8 mouse cellular contexts compared by ENCODE assay signal in genomic region chr11:97662207-97662892, GRCm38 (mm10). TPM values are rescaled to one million over a fixed set of nuclear protein-coding genes. Genes with fewer than 3 reads are reported as not detected.
A peak's percentile ranks its signal among the peaks of the same experiment; 100 is the strongest.
DNase-seq lines count a peak whose midpoint lies in the region; ATAC-seq lines count a peak whose summit lies in the region.

No protein-coding gene starts in this region.

- intact Hi-C loops in heart, postnatal 25 days (cut with DNase I) = no loop called here

- 1% methylated on average over 21 of the region's 21 CpGs for WGBS in hindbrain, embryonic 10.5 days
- 1% methylated on average over 21 of the region's 21 CpGs for WGBS in limb, embryonic 12.5 days

- peaks cover 24% of the 10 kb centered on the region for H3K36me3 ChIP-seq in hindbrain, embryonic 10.5 days
- peaks cover 21% of the 10 kb centered on the region for H3K36me3 ChIP-seq in limb, embryonic 12.5 days

- no peak for ATAC-seq in limb, embryonic 12.5 days (ENCODE audit: insufficient number of reproducible peaks, insufficient read depth, low FRiP score, low TSS enrichment, low read depth)
- no peak for ATAC-seq in frontal cortex, adult (ENCODE audit: low TSS enrichment)

- peak; percentile 96 for DNase-seq in heart, adult 11 months
- DNase-seq in heart, postnatal 25 days (ENCODE audit: low spot score) = no peak
- DNase-seq in embryo, embryonic 11 days = peak; percentile 50
- DNase-seq in hindbrain, embryonic 10.5 days (ENCODE audit: low spot score) = peak; percentile 36
- DNase-seq in naive thymus-derived CD4-positive, alpha-beta T cell, adult 2 months (ENCODE audit: low read depth) = peak; percentile 86
- no peak for DNase-seq in frontal cortex, adult 2 months (ENCODE audit: extremely low spot score in 1 of 2, low spot score in 1 of 2)

- peaks cover 38% of the 10 kb centered on the region for H3K27me3 ChIP-seq in hindbrain, embryonic 10.5 days (ENCODE audit: insufficient read depth, poor library complexity, severe bottlenecking)
- peaks cover 17% of the 10 kb centered on the region for H3K27me3 ChIP-seq in limb, embryonic 12.5 days

- peak overlapping the region; percentile 96 for H3K4me3 ChIP-seq in hindbrain, embryonic 10.5 days
- H3K4me3 ChIP-seq in limb, embryonic 12.5 days (replicated peaks) = peak overlapping the region; percentile 92

- no peaks in the 10 kb centered on the region; the same call in 1 of the 2 replicates for H3K9me3 ChIP-seq in hindbrain, embryonic 10.5 days
- H3K9me3 ChIP-seq in limb, embryonic 12.5 days = no peaks in the 10 kb centered on the region

- H3K4me1 ChIP-seq in hindbrain, embryonic 10.5 days (replicated peaks) = peaks cover 71% of the 10 kb centered on the region
- H3K4me1 ChIP-seq in limb, embryonic 12.5 days (replicated peaks) = peaks cover 48% of the 10 kb centered on the region

- H3K9ac ChIP-seq in limb, embryonic 12.5 days (replicated peaks) = 0 out of 2 replicates have a peak overlapping the region, but pooled peaks have one; percentile 31

- peak overlapping the region; percentile 85 for H3K4me2 ChIP-seq in limb, embryonic 12.5 days

- peak overlapping the region; percentile 98 for H3K27ac ChIP-seq in hindbrain, embryonic 10.5 days
- peak overlapping the region; percentile 92; the same call in 1 of the 2 replicates for H3K27ac ChIP-seq in limb, embryonic 12.5 days

RNA-seq across cellular contexts. Expression of gene Mllt6, which starts 0.9 kb away (rescaled TPM):
- total RNA-seq in heart, postnatal 25 days (2021) = 10 to 100 TPM; 59.8 to 63.3 TPM
- polyA plus RNA-seq in hindbrain, embryonic 10.5 days (2016; fragmentation: Nextera tagmentation; extraction: Ambion mirVana) = 2.1 and 2.2 TPM in 2 replicates
- 2.8 and 2.9 TPM in 2 replicates for polyA plus RNA-seq in limb, embryonic 12.5 days (2016; fragmentation: Nextera tagmentation; extraction: Ambion mirVana)
- polyA plus RNA-seq in frontal cortex, adult 2 months (2012; rRNA removed) = 74.9 and 84.0 TPM in 2 replicates

RNA-seq across cellular contexts. Expression of gene Cisd3, which starts 23.3 kb away (rescaled TPM):
- total RNA-seq in heart, postnatal 25 days (2021) = 100 to 1,000 TPM; 145 to 155 TPM
- 18.3 and 24.0 TPM in 2 replicates for polyA plus RNA-seq in hindbrain, embryonic 10.5 days (2016; fragmentation: Nextera tagmentation; extraction: Ambion mirVana)
- 10.0 and 11.3 TPM in 2 replicates for polyA plus RNA-seq in limb, embryonic 12.5 days (2016; fragmentation: Nextera tagmentation; extraction: Ambion mirVana)
- polyA plus RNA-seq in frontal cortex, adult 2 months (2012; rRNA removed) = 51.9 and 54.8 TPM in 2 replicates

RNA-seq across cellular contexts. Expression of gene Epop, which starts 32.8 kb away (rescaled TPM):
- total RNA-seq in heart, postnatal 25 days (2021) = 1 to 10 TPM in 1 of 2 experiments, under 1 TPM in 1; 0.94 to 1.5 TPM
- 13.4 and 14.3 TPM in 2 replicates for polyA plus RNA-seq in hindbrain, embryonic 10.5 days (2016; fragmentation: Nextera tagmentation; extraction: Ambion mirVana)
- 16.4 and 16.9 TPM in 2 replicates for polyA plus RNA-seq in limb, embryonic 12.5 days (2016; fragmentation: Nextera tagmentation; extraction: Ambion mirVana)
- 49.4 and 65.0 TPM in 2 replicates for polyA plus RNA-seq in frontal cortex, adult 2 months (2012; rRNA removed)

RNA-seq across cellular contexts. Expression of gene Pcgf2, which starts 37.9 kb away (rescaled TPM):
- total RNA-seq in heart, postnatal 25 days (2021) = 1 to 10 TPM; 6.2 to 6.4 TPM
- polyA plus RNA-seq in hindbrain, embryonic 10.5 days (2016; fragmentation: Nextera tagmentation; extraction: Ambion mirVana) = 15.6 and 17.0 TPM in 2 replicates
- polyA plus RNA-seq in limb, embryonic 12.5 days (2016; fragmentation: Nextera tagmentation; extraction: Ambion mirVana) = 20.2 and 20.3 TPM in 2 replicates
- polyA plus RNA-seq in frontal cortex, adult 2 months (2012; rRNA removed) = 74.6 and 83.8 TPM in 2 replicates

RNA-seq across cellular contexts. Expression of gene Psmb3, which starts 40.8 kb away (rescaled TPM):
- 100 to 1,000 TPM; 150 to 151 TPM for total RNA-seq in heart, postnatal 25 days (2021)
- 642 and 643 TPM in 2 replicates for polyA plus RNA-seq in hindbrain, embryonic 10.5 days (2016; fragmentation: Nextera tagmentation; extraction: Ambion mirVana)
- 481 TPM in 2 replicates for polyA plus RNA-seq in limb, embryonic 12.5 days (2016; fragmentation: Nextera tagmentation; extraction: Ambion mirVana)
- polyA plus RNA-seq in frontal cortex, adult 2 months (2012; rRNA removed) = 241 and 243 TPM in 2 replicates

Comparison
In these comparisons a context has a peak if more than half of its experiments do, and no peak if none do; other contexts are left out.
1. DNase-seq: peak in heart, adult 11 months (single experiment), embryo, embryonic 11 days (single experiment), hindbrain, embryonic 10.5 days (single experiment) and naive thymus-derived CD4-positive, alpha-beta T cell, adult 2 months (single experiment); none in heart, postnatal 25 days (single experiment) and frontal cortex, adult 2 months (0 of 2).
2. RNA of gene Mllt6, which starts 0.9 kb away (polyA plus RNA-seq): 74.9 to 84.0 TPM in frontal cortex, adult 2 months; 2.8 to 2.9 TPM in limb, embryonic 12.5 days and 2.1 to 2.2 TPM in hindbrain, embryonic 10.5 days; every median in the first group is over 10 times any median in the second.